Mouse (Mus musculus) ES-Bruce4 (cell line): ENCODE results near the gene Fam214b. TPM values are rescaled to one million over a fixed set of nuclear protein-coding genes. Genes with fewer than 3 reads are reported as not detected.

ENCODE experiments used
- H3K27ac ChIP-seq: 2 replicates; pipeline ENCODE4 v1.5.1; 2012; ENCODE audit warnings: low read length, inconsistent platforms; ENCODE audit not compliant: insufficient read depth
- H3K27me3 ChIP-seq: 2 replicates; pipeline ENCODE4 v1.6.1; 2012; ENCODE audit warnings: mild to moderate bottlenecking, low read length, inconsistent platforms; ENCODE audit not compliant: control insufficient read depth, poor library complexity, insufficient read depth, severe bottlenecking
- H3K36me3 ChIP-seq: 2 replicates; pipeline ENCODE4 v1.6.1; 2012; ENCODE audit warnings: inconsistent platforms, mild to moderate bottlenecking, low read length, moderate library complexity; ENCODE audit not compliant: control insufficient read depth, poor library complexity, insufficient read depth, severe bottlenecking
- H3K4me1 ChIP-seq: one replicate; pipeline ENCODE4 v1.8.1; 2011; ENCODE audit warnings: low read length; ENCODE audit not compliant: control insufficient read depth, insufficient read depth
- H3K4me3 ChIP-seq: 2 replicates; pipeline ENCODE4 v1.5.1; 2011; ENCODE audit warnings: low read depth, mild to moderate bottlenecking, low read length
- H3K9ac ChIP-seq: 2 replicates; pipeline ENCODE4 v1.6.1; 2012; ENCODE audit warnings: low read depth, mild to moderate bottlenecking, inconsistent platforms; ENCODE audit not compliant: poor library complexity, severe bottlenecking
- H3K9me3 ChIP-seq: replicated peaks from 2 replicates; pipeline ENCODE4 v1.6.1; 2012; ENCODE audit warnings: mild to moderate bottlenecking, low read length, inconsistent platforms; ENCODE audit not compliant: control insufficient read depth, poor library complexity, insufficient read depth, severe bottlenecking
- CTCF ChIP-seq: IDR thresholded peaks from one replicate; pipeline ENCODE4 v1.8.1; 2011; ENCODE audit warnings: low read depth, low read length
- EP300 ChIP-seq: IDR thresholded peaks from 2 replicates; pipeline ENCODE4 v1.6.1; 2011; ENCODE audit warnings: low read depth, low read length; ENCODE audit not compliant: insufficient read depth
- POLR2A ChIP-seq: IDR thresholded peaks from one replicate; pipeline ENCODE4 v1.8.1; 2011; ENCODE audit warnings: low read length; ENCODE audit not compliant: insufficient read depth
- polyA plus RNA-seq: library from polyadenylated mRNA; stranded (reverse); fragments of >200 nt; gene quantifications from 2 replicates; pipeline ENCODE4 v1.2.4, GENCODE M21; 2011; ENCODE audit warnings: low read depth; ENCODE audit not compliant: missing spikeins, insufficient read depth, insufficient read length

Gene Fam214b
- polyA plus RNA-seq, 1 experiment = 11.0 TPM

- Histone ChIP-seq H3K4me3 (no peak overlapping the region), H3K4me1 (no peaks in the 10 kb centered on the region)
Measured at GRCm38 (mm10) chr4:43065471-43065870, 19.5 kb upstream of the Fam214b start.

GRCm38 (mm10) chr4:43060286-43060685 is 14.3 kb upstream of the Fam214b start:
- H3K4me3 ChIP-seq = no peak overlapping the region

More at GRCm38 (mm10) chr4:43065471-43065870, 19.5 kb upstream of the Fam214b start:
- Histone ChIP-seq H3K9ac (no peak overlapping the region), H3K36me3 (no peaks in the 10 kb centered on the region), H3K27me3 (no peaks in the 10 kb centered on the region), H3K9me3 (no peaks in the 10 kb centered on the region), H3K27ac (no peak overlapping the region)
- TF ChIP-seq EP300 (no peak), CTCF (no peak), POLR2A (no peak)

GRCm38 (mm10) chr4:43059697-43060096 is 13.7 kb upstream of the Fam214b start:
- peak overlapping the region; percentile 60 for H3K4me3 ChIP-seq
- no peaks in the 10 kb centered on the region for H3K9me3 ChIP-seq
- no peaks in the 10 kb centered on the region for H3K36me3 ChIP-seq
- H3K4me1 ChIP-seq = no peaks in the 10 kb centered on the region
- peak overlapping the region; percentile 80 for H3K9ac ChIP-seq
- peaks cover 7% of the 10 kb centered on the region for H3K27me3 ChIP-seq
- TF ChIP-seq POLR2A = no peak
- TF ChIP-seq EP300 = no peak
- TF ChIP-seq CTCF = no peak
- no peak overlapping the region for H3K27ac ChIP-seq

More at GRCm38 (mm10) chr4:43060286-43060685, 14.3 kb upstream of the Fam214b start:
- Histone ChIP-seq H3K36me3 (no peaks in the 10 kb centered on the region), H3K9ac (no peak overlapping the region), H3K27me3 (peaks cover 7% of the 10 kb centered on the region), H3K9me3 (no peaks in the 10 kb centered on the region), H3K4me1 (no peaks in the 10 kb centered on the region), H3K27ac (no peak overlapping the region)
- TF ChIP-seq EP300 = no peak
- TF ChIP-seq POLR2A = no peak
- TF ChIP-seq CTCF = no peak

- Histone ChIP-seq H3K9ac (peak within 1 kb of the TSS; percentile 80), H3K27me3 (peaks cover 7% of the 10 kb centered on the region), H3K27ac (no peak within 1 kb of the TSS), H3K4me1 (no peaks in the 10 kb centered on the region), H3K4me3 (peak within 1 kb of the TSS; percentile 60), H3K36me3 (no peaks in the 10 kb centered on the region), H3K9me3 (no peaks in the 10 kb centered on the region)
- no peak for TF ChIP-seq EP300
- peak; percentile 48 for TF ChIP-seq POLR2A
Measured at GRCm38 (mm10) chr4:43058753-43059654, 13.0 kb upstream of the Fam214b start, which contains the start of gene Unc13b. TSS of gene Unc13b (plus strand) at chr4:43058953.

GRCm38 (mm10) chr4:43058392-43058752 is 12.4 kb upstream of the Fam214b start:
- Histone ChIP-seq H3K4me1 (no peaks in the 10 kb centered on the region), H3K27me3 (peaks cover 7% of the 10 kb centered on the region), H3K36me3 (no peaks in the 10 kb centered on the region), H3K4me3 (peak overlapping the region; percentile 43; the same call in 1 of the 2 replicates), H3K27ac (no peak overlapping the region), H3K9me3 (no peaks in the 10 kb centered on the region), H3K9ac (no peak overlapping the region)
- TF ChIP-seq CTCF = no peak
- no peak for TF ChIP-seq POLR2A
- TF ChIP-seq EP300 = no peak

- H3K4me3 ChIP-seq = no peak overlapping the region
- peaks cover 7% of the 10 kb centered on the region for H3K27me3 ChIP-seq
- TF ChIP-seq POLR2A (no peak), EP300 (no peak), CTCF (no peak)
- no peak overlapping the region for H3K9ac ChIP-seq
- H3K9me3 ChIP-seq = no peaks in the 10 kb centered on the region
- no peak overlapping the region for H3K27ac ChIP-seq
- H3K4me1 ChIP-seq = no peaks in the 10 kb centered on the region
- H3K36me3 ChIP-seq = no peaks in the 10 kb centered on the region
Measured at GRCm38 (mm10) chr4:43057654-43058053, 11.6 kb upstream of the Fam214b start.
